Mouse (Mus musculus): ENCODE data around the gene Fga. TPM values are rescaled to one million over a fixed set of nuclear protein-coding genes. Genes with fewer than 3 reads are reported as not detected.

The Fga gene
- total RNA-seq, 2 experiments from 2014 or later = not detected

DNA sequence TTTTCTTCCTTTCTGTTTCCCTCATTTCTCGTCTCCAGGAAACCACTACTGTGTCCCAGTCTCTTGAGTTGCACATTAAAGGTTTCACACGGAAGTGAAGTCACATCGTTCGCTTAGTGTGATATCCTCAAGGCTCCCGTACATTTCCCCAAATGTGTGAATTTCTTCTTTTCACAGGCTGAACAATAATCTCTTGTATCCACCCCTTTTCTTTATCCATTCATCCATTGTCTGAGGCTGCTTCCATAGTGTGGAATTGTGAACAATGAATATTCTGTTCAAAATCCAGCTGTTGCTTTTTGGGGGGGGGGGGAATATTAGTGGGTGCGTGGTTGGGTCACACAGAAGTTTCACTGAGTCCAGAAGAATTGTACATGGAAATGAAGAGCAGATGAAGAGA lies 840 bp upstream of the Fga start:
- DNase-seq = no peak
- intact Hi-C loops (cut with DNase I) = no loop called here

DNA sequence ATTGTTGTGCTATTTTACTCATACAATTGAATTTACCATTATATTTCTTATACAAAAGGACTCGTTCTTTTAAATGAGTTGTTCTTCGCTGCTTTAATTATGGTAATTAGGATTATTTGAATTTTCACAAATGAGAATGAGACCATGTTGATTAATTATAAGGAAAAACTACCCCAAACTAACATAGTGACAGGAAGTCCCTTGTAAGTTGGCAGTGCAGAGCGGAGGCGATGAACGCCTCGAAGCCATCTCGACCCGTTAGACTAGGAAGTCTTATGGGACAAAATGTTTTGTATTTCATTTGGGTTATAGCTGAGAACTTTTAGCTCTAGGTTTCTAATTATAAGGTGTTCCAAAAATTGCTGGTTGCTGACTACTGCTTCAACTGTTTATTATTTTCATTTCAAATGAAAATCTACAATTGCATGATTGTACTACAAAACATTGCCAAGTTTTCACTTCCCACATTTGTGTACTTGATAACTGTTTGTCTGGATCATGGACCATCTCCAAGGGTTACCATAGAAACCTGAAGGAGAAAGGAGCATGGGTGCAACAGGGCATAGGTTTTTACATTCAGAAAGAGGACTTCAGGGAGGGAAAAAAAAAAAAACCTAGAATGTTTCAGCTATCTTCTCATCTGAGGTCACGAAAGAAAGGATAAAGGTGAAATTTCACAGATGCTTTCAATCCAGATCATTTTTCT lies 1.8 kb downstream of the Fga start:
- DNase-seq = no peak
- intact Hi-C loops (cut with DNase I) = no loop called here

DNA sequence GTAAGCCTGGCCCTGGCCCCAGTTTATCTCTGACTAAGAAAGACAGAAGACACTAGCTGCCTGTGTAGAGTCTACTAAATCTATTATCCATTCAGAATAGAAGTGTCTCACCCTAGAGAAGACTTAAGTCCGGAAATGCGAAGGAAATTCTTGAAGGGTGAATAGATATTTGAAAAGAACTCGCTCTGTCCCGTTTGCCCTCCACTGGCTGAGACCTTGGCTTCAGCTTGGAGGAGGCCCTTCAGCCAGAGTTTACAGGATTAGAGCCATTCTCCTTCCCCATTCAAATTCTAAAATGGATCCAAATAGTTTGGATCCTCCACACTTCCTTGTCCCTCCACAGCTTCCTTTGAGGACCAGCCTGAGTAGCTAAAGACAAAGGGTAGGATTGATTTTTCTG lies 4.5 kb downstream of the Fga start:
- DNase-seq = no peak
- intact Hi-C loops (cut with DNase I) = no loop called here

DNA sequence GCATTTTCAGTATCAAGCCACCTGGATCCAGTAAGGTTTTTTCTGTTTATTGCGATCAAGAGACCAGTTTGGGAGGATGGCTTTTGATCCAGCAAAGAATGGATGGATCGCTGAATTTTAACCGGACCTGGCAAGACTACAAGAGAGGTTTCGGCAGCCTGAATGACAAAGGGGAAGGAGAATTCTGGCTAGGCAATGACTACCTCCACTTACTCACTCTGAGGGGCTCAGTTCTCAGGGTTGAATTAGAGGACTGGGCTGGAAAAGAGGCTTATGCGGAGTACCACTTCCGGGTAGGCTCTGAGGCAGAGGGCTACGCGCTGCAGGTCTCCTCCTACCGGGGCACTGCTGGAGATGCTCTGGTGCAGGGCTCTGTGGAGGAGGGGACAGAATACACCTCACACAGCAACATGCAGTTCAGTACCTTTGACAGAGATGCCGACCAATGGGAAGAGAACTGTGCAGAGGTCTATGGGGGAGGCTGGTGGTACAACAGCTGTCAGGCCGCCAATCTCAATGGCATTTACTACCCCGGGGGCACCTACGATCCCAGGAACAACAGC lies 7.0 kb downstream of the Fga start:
- no peak for DNase-seq
- intact Hi-C loops (cut with DNase I) = no loop called here

DNA sequence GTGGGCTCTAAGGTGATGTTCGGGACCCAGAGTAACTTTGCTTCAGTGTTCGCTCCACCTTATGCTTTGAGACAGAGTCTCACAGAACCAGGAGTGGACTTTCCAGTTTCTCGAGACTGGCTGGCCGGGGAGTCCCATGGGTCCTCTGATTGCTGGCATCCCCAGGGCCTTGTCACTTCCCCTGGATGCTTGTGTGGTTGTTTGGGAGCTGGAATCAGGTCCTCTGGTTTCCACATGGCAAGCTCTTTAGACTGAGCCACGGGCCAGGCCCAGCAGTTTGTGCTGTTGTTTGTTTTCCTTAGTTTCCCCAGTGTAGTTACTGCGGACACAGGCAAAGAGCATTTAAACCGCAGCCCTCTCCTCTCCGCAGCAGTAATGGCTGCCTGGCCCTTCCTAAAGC lies 7.9 kb downstream of the Fga start:
- no peak for DNase-seq
- intact Hi-C loops (cut with DNase I) = no loop called here

DNA sequence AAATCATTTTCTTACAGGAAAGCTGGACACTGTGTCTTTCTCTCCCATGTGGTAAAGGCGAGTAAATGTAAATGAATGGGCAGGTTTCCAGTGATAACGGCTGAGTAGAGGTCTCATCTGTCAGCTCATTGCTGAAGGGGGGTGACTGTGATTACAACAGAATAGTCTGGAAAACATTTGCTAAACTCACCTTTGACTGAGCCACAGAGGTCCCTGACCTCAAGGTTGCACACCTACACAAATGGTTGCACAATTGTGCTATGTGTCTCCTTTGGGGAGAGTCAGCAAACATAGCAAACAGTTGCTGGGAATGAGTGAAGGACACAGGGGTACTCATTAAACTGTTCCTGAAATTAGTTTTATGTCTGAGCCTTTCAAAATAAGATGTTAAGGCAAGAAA lies 13.0 kb downstream of the Fga start:
- intact Hi-C loops (cut with DNase I) = no loop called here
- no peak for DNase-seq

DNA sequence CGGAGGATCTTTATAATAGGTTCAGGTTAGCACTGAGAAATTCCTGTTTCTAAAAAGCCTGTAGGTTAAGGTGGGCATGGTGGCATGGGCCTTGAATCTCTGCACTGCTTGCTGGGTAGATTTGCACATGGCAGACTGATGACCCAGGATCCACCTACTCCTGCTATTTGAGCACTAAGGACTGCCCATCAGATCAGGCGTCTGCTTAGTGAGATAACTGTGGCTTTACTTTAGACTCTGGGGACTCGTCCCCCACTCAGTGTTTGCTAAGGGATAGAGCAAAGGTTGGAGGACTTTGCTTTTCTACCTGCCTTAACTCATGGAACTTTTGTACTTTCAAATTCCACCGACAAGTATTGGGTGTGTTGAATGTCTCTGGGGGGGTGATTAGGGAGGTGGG lies 13.8 kb downstream of the Fga start:
- intact Hi-C loops (cut with DNase I) = no loop called here
- DNase-seq = no peak

DNA sequence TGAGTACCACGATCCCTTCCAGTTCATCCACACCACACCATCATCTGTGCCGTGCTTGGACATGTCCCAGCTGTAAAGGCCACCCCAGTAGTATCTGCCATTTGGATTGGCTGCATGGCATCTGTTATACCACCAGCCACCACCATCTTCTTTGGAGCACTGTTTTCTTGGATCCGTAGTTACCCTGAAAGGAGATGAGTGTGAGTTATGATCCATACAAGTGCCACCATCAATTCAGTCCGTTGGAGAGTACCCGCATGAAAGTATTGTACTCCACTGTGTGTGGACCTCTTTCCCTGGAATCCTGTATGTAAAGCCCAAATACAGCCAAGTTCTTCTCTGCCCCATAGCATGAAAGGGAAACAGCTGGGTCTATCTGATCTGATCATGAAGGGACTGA lies 16.6 kb downstream of the Fga start:
- intact Hi-C loops (cut with DNase I) = no loop called here
- no peak for DNase-seq

DNA sequence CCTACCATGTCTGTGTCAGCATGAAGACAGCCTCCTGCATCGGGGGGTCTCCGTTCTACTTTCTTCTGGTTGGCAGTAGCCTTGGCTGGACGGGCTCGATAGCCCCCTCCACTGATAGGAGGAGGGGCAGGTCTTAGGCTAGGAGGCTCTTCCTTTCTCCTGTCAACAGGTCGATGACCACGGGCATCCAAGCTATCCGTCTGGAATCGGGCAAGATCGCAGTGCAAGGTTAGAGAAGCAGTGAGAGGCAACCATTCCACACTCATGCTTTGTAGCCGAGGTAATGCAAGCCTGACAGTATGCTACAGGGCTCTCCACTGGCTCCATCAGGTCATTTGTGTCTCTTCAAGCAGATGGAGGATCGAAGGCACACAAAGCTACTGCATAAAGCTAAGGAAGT lies 20.8 kb downstream of the Fga start:
- DNase-seq = no peak
- intact Hi-C loops (cut with DNase I) = no loop called here

DNA sequence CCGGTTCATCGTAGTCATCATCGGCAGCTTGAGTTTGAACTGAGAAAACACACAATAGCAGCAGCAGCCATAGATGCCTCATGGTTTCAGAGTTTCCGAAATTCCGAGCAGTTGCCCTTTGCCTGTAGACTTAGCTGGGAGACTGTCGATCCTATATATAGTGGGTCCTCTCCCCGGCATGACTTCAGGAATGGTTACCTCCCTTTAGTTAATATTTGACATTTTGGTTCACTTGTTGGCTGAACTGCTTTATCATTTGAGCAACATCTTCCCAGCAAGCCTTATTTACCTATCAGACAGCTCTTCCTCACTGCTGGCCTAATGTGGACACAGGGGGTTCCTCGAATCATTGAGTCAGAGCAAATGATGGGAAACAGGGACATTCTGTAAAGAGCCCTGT lies 23.8 kb downstream of the Fga start, which contains the start of gene Fgb:
Fgb (minus strand) TSS at position 184 of the 400 bp plus-strand sequence.
- intact Hi-C loops (cut with DNase I) = loop anchor here (5.0 kb wide), 2 partner anchors 172 to 682 kb away; partner anchors contain the start of gene Rbm46
- DNase-seq = no peak

DNA sequence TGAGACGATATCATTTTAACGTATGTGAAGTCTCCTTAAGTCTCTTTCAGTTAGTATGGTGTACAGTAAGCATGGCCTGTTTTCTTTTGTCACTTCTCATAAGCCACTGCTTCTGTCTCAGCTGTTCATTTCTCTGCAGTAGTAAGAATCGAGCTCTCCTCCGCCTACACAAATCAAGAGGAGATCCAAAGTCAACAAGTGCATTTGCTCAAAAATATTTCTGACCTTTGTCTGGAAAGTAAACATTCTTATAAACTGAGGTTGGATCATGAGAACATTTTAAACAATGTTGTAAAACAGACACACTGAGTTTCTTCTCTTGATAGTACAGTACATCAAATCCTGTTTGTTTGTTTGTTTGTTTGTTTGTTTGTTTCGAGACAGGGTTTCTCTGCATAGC lies 24.8 kb downstream of the Fga start:
- DNase-seq = no peak
- intact Hi-C loops (cut with DNase I) = loop anchor here (5.0 kb wide), 2 partner anchors 173 to 683 kb away; partner anchors contain the start of gene Rbm46

DNA sequence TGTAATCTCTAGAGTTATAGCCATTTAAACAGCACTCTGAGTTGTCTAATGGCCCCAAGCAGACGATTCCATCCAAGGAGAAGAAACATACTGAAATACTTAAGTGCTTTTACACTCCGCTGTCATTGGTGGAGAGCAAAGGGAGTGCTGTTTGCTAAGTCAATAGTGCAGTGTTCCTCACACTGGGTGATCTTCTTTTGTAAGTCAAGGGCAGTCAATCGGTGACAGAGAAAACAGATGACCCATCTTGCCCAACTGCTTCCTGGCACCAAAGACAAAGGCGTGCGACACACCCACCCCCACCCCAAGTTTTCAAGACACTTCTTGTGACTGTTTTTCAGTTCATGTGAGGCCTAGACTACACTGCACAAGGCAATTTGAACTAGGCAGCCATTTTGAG lies 26.2 kb downstream of the Fga start:
- DNase-seq = no peak
- intact Hi-C loops (cut with DNase I) = loop anchor here (5.0 kb wide), 2 partner anchors 175 to 685 kb away; partner anchors contain the start of gene Rbm46

DNA sequence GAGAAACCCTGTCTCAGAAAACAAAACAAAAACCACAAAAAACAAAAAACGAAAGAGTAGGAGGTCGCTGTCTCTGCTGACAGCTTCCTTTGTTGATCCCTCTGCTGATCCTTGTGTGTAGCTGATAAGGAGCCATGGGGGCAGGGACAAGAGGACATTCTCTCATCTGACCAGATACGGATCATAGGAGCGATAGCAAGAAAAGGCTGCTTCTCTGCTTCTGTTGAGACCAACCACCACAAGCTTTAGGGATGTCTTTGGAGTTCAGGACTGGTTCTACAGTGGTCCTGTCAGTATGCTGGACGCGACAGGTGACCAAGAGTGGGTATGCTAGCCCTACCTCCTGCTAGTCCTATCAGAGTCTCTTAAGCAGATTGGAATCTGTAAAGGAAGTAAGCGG lies 27.2 kb downstream of the Fga start:
- intact Hi-C loops (cut with DNase I) = loop anchor here (5.0 kb wide), 2 partner anchors 176 to 686 kb away; partner anchors contain the start of gene Rbm46
- DNase-seq = no peak

DNA sequence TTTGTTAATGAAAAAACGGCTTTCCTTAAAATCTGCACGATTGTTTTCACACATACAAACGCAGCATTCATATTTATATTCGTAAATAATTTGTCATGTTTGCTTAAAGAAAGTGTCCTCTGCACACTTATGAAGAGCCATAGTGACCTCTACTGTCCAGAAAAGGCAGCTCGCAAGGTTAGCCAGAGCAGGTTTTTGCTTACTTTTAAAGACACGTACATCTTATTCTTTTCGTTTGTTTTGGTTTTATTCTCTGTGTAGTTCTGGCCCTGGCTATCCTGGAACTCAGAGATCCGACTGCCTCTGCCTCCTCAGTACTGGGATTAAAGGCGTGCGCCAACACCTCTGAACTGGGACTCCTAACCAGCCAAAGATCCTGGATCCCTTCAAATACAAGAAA lies 27.9 kb downstream of the Fga start:
- DNase-seq = peak; percentile 10 to 41
- intact Hi-C loops (cut with DNase I) = loop anchor here (1.0 to 5.0 kb wide), 3 partner anchors 54 to 686 kb away; partner anchors contain the start of gene Rbm46

DNA sequence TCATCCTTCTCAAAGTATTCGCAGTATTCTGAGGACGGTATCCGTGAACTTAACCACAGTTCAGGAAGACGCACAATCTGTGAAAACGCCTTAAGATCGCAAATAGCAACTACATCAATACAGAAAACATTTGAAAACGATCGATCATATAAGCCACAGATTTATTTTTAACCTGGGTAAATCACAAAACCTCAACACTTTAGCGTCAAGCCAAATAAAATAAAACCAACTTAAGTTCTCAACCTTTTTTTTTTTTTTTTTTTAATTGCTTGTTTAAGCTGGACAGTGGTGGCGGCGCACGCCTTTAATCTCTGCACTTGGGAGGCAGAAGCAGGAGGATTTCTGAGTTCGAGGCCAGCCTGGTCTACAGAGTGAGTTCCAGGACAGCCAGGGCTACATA lies 28.9 kb downstream of the Fga start:
- intact Hi-C loops (cut with DNase I) = loop anchor here (1.0 to 5.0 kb wide), 3 partner anchors 55 to 687 kb away; partner anchors contain the start of gene Rbm46

DNA sequence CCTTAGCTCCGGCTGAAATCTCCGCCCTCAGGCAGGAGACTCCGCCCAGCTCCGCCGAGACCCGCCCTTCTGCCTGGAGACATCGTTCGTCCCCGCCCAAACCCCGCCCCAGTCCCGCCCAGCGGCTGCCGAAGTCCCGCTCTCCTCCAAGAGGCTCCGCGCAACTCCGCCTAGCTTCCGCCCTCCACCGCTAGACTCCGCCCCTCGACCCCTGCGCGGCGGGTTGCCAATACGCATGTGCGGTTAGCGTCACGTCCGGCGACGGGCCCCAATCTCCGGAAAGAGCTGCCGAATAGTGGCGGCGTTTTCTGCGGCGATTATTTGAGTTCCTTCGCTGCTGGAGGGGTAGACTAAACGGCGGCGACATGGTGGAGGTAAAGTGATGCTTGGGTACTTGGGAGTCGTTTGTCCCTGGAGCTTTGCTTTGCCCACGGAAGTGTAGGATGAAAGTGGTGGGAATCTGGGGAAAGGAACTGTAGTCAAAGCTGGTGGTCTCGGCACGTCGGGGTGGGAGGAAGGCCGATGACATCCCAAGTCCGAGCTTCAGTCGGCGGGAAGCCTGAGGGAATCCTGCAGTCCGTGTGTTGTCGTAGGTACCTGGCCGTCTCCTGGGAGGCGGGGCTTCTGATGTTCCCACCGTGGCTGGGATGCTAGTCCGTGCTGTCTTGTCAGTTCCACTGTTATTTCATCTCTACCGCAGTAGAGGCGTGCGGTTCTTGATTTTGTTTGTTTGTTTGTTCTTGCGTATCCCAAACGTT lies 29.6 kb downstream of the Fga start, which contains the start of gene Plrg1:
Plrg1 (plus strand) TSS at position 242 of the 758 bp plus-strand sequence.
- intact Hi-C loops (cut with DNase I) = no loop called here
- DNase-seq = peak; percentile 99 to 100

More for the DNA sequence above, 28.9 kb downstream of the Fga start:
- no peak for DNase-seq

DNA sequence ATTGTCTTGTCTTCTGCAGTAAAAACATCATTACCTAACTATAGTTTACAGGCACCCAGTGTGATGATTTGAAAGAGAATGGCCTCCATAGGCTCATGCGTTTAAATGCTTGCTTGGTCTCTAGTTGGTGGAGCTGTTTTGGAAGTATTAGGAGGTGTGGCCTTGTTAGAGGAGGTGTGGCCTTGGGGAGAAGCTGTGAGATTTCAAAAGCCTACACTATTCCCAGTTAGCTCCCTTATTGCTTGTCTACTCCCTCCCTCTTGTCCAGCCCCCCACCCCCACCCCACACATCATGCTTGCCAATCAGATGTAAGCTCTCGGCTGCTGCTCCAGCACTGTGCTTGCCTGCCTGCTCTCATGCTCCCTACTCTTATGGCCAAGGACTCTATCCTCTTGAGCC lies 31.2 kb downstream of the Fga start:
- no peak for DNase-seq
- intact Hi-C loops (cut with DNase I) = no loop called here

DNA sequence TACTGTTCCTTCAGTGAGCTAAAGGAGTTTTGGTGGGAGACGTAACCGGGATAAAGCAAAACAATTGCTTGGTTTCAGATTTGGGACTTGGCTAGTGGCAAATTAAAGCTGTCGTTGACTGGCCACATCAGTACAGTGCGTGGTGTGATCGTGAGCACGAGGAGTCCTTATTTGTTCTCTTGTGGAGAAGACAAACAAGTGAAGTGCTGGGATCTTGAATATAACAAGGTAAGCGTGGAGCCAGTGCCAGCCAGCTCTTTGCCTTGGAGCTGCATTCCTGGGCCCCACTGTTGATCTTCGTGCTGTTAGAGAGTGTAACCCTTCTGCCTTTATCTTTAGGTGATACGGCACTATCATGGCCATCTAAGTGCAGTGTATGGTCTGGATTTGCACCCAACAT lies 42.0 kb downstream of the Fga start:
- no peak for DNase-seq
- intact Hi-C loops (cut with DNase I) = no loop called here

DNA sequence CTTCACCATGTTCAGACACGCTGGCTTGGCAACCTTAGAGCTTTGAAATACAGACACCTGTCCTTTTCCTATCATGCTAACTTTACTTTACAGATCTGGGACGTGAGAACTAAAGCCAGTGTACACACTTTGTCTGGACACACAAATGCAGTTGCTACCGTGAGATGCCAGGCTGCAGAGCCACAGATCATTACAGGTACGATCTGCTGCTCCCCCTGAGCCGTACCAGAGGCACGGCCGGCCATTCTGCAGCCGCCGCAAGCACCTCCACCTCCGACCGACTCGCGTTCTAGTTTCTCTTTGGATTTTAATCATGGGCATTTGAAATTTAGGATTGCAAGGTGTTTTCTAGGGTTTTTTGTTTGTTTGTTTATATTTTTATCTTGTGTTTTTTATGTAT lies 43.0 kb downstream of the Fga start:
- no peak for DNase-seq
- intact Hi-C loops (cut with DNase I) = no loop called here

DNA sequence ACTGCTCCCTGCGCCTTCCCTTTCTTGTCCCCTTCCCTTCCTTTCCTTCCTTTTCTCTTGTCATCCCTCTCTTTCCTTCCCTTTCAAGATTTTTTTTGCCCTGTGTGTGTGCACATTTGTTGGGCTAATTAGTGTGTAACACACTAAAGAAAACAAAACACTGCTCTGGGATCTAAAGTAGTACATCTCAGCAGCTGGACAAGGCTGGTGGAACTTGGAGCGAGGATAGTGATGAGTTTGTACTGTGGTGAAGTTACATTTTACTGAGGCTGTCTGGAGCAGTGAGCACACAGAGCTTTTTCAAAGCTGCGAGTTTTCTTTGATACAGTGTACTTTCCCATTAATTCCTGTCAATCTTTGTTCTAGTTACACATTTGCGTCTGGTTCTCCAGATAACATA lies 44.4 kb downstream of the Fga start:
- intact Hi-C loops (cut with DNase I) = no loop called here
- DNase-seq = peak in 1 of 2 experiments; percentile 9

DNA sequence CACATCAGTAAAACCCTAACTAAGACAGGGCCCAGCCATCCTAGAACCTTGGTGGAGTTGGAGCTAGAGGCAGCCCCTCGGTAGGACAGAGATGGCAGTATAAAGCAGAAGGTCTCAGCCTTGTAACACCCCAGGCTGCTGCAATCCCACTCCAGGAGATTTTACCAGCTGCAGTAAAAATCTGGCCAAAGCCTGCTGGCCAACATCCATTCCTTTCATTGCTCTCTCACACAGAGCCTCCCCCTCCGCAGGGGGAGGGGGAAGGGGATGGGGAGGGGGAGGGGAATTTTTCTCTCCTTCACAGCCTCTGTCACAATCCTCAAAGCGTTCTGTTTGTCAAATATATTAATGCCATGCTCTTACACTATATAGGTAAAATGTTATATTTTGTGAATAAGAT lies 50.7 kb downstream of the Fga start:
- intact Hi-C loops (cut with DNase I) = no loop called here
- DNase-seq = peak; percentile 55 to 59
